Mouse (Mus musculus) fat pad, adult 2 months (tissue): ENCODE measurements around the gene Copz1.
A peak's percentile ranks its signal among the peaks of the same experiment; 100 is the strongest.

Experiments
- DNase-seq: peaks from one replicate; pipeline ENCODE4 v3.0.0-alpha.2; 2011; ENCODE audit warnings: low read depth, low spot score; ENCODE audit errors: extremely low read depth

Gene Copz1

GRCm38 (mm10) chr15:103290417-103290816 is 17.9 kb downstream of the Copz1 start:
- no peak for DNase-seq

DNA sequence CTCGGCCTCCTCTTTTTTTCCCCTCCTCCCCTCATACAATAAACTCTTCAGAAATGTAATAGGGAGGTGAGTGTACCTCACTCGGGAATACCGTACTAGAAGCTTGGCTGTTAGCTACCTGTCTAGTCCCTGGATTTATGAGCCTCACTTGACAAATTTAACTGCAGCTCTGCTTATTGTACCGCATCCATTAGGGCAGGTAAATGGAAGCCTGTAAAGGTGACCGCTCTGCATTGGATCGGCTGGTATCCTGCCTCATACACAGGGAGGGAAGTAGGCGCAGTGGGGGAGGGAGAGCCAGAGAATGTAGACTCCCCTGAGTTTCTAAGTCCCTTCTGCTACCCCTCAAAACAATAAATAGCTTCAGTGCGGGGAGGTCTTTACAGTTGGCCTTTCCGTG is 18.3 kb downstream of the Copz1 start:
- no peak for DNase-seq

GRCm38 (mm10) chr15:103292673-103293345 is 20.3 kb downstream of the Copz1 start:
- no peak for DNase-seq

DNA sequence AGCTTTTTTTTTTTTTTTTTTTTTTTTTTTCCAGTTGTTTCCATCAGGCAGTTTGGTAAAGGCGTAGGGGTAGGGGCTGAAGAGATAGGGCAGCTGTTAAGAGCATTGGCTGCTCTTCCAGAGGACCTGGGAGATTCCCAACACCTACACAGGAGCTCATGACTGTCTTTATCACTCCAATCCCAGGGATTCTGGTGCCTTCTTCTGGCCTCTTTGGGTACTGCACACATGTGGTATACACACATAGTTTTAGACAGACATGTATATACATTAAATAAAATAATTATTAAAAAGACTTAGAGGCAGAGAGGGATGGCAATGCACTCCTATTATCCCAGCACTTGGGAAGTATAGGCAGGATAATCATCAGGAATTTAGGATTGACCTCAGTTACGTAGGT is 20.9 kb downstream of the Copz1 start:
- no peak for DNase-seq

- DNase-seq, result no peak
These were observed 22.1 kb downstream of the Copz1 start for GRCm38 (mm10) chr15:103294649-103295048.

DNA sequence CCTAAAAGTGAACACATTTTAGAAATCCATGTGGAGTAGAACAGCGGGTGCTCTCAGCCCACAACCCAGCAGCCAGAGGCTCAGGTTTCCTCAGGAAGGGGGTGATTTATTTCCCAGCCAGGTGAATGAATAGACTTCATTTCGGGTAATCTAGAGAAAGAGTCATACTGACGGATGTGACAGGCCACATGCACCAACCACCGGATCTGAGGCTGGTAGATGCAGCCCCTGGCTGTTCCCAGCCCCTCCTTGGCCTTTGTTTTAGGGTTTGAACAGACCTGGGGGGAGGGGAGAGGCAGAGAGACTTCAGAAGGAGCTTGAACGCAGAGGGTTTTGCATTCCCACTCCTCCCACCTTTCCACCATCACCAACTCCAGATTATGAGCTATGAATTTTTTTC is 23.3 kb downstream of the Copz1 start:
- no peak for DNase-seq

DNA sequence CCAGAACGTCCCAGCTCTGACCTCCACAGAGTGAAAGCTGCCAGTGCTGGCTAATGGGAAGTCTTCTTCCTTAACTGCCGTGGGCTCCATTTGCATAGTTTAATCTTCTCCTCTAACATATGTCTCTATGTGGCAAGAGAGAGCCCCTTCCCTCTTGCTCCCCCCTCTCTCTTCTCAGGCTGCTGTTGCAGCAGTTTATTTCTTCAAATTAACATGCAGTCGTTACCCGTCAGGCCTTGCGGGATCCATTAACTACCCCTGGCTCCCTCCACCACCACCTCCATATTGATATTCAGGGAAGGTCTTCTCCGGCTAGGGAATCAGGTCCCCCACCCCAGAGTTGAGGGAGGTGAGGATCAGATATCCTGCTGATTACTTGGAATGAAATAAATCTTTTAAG is 24.8 kb downstream of the Copz1 start:
- DNase-seq, result no peak

DNA sequence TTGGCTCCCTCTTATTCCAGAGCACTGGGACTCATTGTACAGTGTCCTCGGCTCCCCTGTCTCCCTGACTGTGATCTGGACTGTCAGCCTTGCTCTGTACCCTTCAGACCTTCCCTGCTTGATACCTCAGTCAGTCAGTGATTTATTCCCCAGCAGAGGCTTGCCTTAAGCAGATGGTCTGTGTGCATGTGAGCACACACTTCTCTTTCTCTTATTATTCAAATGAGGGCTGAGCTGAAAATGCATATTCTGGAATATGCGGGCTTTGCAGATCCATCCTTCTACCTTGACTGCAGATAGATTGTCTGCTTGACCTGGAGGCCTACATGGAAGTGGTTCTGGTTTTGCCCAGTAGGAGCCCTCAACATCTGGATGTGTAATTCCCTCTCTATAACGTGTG is 25.5 kb downstream of the Copz1 start:
- DNase-seq, result no peak

GRCm38 (mm10) chr15:103298861-103299616 is 26.5 kb downstream of the Copz1 start:
- no peak for DNase-seq

- no peak for DNase-seq
These were observed 27.1 kb downstream of the Copz1 start for GRCm38 (mm10) chr15:103299644-103300043.

DNA sequence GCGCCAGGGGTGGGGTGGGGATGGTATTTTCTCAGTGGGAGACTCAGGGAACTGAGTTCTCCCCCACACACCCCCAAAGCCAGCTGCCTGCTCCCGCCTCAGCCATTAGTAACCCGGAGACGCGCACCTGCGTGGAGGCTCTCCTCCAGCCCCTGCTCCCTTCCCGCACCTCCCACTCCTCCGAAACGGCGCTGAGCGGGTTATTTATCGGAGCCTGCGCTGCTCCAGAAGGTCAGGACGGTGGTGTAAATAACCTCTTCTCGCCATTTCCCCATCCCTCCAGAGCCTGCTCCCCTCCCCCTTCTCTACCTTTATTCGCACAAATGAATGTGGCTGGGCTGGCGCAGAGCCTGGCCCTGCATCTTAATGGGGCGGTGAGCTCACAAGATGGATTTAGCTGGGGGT is 27.6 kb downstream of the Copz1 start:
- DNase-seq, result no peak

DNA sequence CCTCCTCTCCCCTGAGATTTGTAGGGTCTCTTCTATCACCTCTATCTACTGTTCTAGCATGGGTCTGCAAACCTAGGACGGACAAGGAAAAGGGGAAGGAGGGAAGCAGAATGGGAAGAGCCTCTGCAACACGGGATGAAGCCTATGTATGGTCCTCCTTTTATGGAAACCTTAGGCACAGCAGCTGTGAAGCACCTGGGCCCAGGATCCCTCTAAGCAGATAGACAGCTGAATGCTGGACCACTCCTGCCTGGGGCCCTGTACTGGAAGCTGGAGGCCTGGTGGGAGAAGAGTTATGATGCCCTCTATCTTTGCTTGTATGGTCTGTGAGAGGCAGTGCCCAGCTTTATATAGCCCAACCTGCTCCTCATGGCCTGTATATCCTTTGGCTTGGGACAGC is 28.0 kb downstream of the Copz1 start:
- no peak for DNase-seq

DNA sequence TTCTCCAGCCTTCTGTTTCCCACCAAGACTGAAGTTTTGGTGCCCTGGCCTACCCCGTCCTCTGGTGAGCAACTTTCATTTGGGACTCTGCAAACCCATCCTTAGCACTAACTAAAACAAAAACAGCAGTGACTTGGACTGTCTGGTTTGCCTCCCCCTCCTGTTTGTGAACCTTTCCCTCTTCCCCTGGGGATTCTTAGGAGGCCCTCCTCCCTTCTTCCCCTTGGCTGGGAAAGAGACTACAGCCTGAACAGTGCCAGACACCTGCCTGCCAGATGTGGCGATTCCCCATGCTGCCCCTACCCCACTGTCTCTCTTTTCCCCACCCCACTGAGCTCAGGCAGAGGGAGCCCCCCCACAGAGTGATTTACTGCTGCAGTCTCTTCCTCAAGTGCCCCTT is 28.5 kb downstream of the Copz1 start:
- no peak for DNase-seq

DNA sequence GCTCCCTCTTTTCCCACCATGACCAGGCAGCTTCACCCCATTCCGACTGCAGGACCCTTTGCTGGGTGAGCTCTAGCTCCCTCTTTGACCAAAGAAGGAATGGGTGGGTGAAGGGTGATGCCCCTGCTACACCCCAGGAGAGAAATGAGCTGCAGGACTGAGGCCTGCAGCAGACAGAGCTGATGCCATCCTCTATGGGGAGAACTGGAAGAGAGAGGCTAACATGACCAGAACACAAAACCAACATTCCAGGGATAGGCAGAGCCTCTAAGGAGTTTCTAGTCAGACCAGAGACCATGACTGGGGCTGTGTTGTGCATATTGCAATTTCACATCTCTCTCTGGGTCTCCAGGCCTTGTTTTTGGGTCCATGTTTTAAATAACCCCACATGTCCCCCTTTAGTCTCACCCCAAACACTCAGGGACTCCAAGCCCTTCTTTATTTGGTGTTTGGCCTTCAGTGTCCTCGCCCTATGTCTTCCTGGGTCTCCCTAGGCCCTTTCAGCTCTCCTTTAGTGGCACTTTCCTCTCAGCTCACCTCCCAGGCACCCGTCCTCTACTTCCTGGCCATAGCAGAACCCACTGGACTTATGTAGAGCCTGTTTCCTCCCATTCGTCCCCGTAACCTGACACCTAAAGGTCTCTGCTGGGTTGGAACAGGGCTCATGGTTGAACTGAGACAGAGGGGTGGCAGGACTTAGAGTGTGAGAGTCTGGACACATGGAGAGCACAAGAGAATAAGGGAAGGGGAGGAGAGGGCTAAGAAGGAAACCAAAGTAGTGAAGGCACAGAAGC is 29.2 kb downstream of the Copz1 start:
- DNase-seq, result no peak

DNA sequence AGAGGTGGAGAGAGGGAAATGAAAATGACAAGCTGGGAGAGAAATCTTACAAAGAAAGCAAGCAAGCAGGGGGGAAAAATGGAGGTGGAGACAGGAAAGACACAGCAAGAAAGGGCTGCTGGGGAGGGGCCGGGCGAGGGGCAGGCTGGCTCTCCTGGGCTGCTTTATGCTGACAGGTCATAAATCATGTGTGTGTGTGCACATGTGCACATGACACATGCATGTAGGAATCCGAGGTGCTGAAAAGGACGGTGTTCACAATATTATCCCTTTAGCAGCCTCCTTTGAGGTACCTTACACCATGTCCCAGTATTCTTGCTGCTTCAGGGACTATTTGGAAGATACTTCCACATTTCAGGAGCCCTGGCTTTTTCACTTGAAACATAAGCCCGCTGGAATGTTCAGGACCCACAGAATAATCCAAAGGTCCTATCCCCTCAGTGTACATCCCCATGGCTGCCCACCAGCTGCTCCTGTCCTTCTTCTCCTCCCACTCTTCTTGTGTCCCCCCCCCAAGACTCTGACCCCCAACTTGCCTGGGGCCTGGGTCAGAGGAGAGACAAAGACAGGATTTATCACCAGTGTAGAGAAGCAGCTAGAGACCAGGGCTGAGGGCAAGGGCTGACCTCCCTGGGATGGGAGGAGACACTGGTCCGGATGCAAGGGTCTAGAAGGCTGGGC is 30.0 kb downstream of the Copz1 start:
- DNase-seq, result no peak

DNA sequence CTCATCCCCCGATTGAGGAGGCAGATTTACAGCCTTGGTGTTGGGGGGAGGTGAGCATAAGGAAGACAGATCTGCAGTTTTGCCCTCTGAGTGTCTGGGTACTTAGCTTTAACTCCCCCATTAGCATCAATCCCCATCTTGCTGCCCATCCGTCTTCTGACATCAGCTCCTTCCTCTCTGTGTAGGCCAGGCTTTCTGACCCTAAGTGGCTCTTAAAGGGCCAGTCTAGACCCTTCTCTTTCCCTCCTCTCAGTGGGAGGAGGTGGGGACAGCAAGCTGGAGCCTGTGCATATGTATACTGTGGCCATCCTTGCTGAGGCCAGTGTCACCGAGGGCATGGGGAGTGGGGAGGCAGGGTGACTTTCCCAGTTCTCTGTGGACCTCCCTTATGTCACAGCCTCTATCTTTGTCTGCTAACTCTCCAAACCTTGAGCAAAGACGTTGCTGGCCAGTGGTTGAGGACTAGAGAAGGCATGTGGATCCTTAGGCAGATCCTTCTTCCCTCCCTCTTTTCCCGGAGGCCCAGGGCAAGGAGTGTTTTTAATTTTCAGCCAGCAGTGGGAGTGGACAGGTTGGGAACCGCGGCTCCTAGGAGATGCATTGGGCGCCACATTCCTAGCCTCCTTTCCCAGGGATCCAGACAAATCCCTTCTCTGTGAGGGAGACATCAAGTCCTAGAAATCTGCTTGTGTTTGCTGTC is 31.6 kb downstream of the Copz1 start:
- DNase-seq, result no peak

- no peak for DNase-seq
These were observed 32.1 kb downstream of the Copz1 start for GRCm38 (mm10) chr15:103304616-103304969.

DNA sequence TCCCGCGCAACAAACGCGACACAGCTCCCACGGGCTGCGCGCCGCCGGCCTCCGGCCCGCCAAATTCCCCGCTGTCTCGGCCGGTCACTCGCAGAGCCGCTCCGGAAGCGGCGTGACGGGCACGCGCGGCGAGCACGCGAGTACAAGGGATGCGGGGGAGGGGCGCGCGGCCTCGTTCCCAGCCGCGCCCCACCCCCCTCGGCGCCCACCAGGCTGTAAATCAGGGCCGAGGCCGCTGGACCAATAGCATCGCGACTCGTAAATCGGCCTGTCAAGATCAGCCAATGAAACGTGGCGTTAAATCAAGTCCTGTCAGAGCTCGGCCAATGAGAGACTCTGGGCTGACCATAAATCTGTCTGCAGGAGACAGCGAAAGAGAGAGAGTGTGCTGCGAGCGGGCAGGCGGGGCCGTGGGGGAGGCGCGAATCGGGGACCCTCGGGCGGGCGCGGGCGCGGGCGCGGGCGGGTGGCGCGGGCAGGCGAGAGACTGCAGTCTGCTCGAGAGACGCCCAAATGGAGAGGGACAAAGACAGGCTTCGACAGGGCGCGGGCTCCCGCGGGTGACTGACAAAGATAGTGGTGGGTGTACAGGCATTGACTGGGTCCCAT is 32.7 kb downstream of the Copz1 start:
- DNase-seq, result peak; percentile 89

GRCm38 (mm10) chr15:103305792-103306645 is 33.5 kb downstream of the Copz1 start:
- no peak for DNase-seq
